Mouse (Mus musculus) fibroblast of lung, adult 2 months (primary cell): ENCODE measurements around the gene Strap.

ENCODE experiments used
- DNase-seq: peaks from one replicate; pipeline ENCODE4 v3.0.0-alpha.2; 2011; ENCODE audit warnings: low read depth

Strap gene

GRCm38 (mm10) chr6:137723898-137724297 is 11.0 kb upstream of the Strap start:
- DNase-seq: peak; percentile 37

GRCm38 (mm10) chr6:137734460-137734845 is 425 bp upstream of the Strap start:
- DNase-seq: no peak

GRCm38 (mm10) chr6:137735671-137736238 is 877 bp downstream of the Strap start:
- no peak for DNase-seq

GRCm38 (mm10) chr6:137740972-137741371 is 6.1 kb downstream of the Strap start:
- no peak for DNase-seq

GRCm38 (mm10) chr6:137744700-137745099 is 9.8 kb downstream of the Strap start:
- no peak for DNase-seq

GRCm38 (mm10) chr6:137747174-137747928 is 12.5 kb downstream of the Strap start:
- no peak for DNase-seq

- DNase-seq: no peak
Observed at GRCm38 (mm10) chr6:137751551-137752274, 16.8 kb downstream of the Strap start.

GRCm38 (mm10) chr6:137752275-137752655 is 17.4 kb downstream of the Strap start:
- no peak for DNase-seq

GRCm38 (mm10) chr6:137754056-137754856 is 19.4 kb downstream of the Strap start, which contains the start of gene Dera:
Gene Dera (plus strand): TSS chr6:137754546.
- peak; percentile 57 for DNase-seq

- no peak for DNase-seq
Observed at GRCm38 (mm10) chr6:137754857-137755232, 20.0 kb downstream of the Strap start.

- no peak for DNase-seq
Observed at GRCm38 (mm10) chr6:137756310-137756709, 21.4 kb downstream of the Strap start.

GRCm38 (mm10) chr6:137757891-137758290 is 23.0 kb downstream of the Strap start:
- no peak for DNase-seq

GRCm38 (mm10) chr6:137759681-137760080 is 24.8 kb downstream of the Strap start:
- no peak for DNase-seq

- DNase-seq: no peak
Observed at GRCm38 (mm10) chr6:137760966-137761365, 26.1 kb downstream of the Strap start.

- no peak for DNase-seq
Observed at GRCm38 (mm10) chr6:137764572-137765210, 29.8 kb downstream of the Strap start.

- no peak for DNase-seq
Observed at GRCm38 (mm10) chr6:137766177-137766576, 31.3 kb downstream of the Strap start.

GRCm38 (mm10) chr6:137771621-137772250 is 36.9 kb downstream of the Strap start:
- no peak for DNase-seq

GRCm38 (mm10) chr6:137772918-137773636 is 38.2 kb downstream of the Strap start:
- DNase-seq: no peak

GRCm38 (mm10) chr6:137773637-137774028 is 38.8 kb downstream of the Strap start:
- no peak for DNase-seq

GRCm38 (mm10) chr6:137774166-137774565 is 39.3 kb downstream of the Strap start:
- DNase-seq: no peak

GRCm38 (mm10) chr6:137775159-137775558 is 40.3 kb downstream of the Strap start:
- no peak for DNase-seq
